Mouse (Mus musculus): ENCODE results near the gene Vps33a. TPM values are rescaled to one million over a fixed set of nuclear protein-coding genes. Genes with fewer than 3 reads are reported as not detected.

Gene Vps33a
- polyA plus RNA-seq, 2 experiments = 10.1 to 15.5 TPM

DNA sequence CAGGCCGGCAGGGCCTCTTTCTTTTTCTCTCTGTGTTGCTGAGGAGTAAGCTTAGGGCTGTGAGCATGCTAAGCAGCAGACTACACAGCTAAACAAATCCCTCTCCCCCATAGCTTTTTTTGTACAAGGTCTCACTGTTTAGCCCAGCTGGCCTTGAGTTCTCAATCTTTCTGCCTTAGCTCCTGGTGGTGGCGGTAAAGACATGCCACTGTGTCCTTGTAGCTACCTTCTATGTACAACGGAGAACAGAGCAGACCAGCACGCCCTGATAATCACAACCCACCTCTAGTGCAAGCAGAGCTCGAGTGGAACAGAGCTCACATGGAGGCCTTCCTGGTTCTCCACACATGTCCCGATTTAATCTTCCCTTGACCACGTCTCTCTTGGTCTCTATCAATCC, 44.2 kb downstream of the Vps33a start:
- Histone ChIP-seq H3K9me3 (ENCODE audit: control insufficient read depth, low read length) (no peaks in the 10 kb centered on the region), H3K4me2 (ENCODE audit: low read depth) (no peak overlapping the region), H3K36me3 (replicated peaks; ENCODE audit: control insufficient read depth, insufficient read depth, low read depth) (peaks cover 17% of the 10 kb centered on the region), H3K4me3 (ENCODE audit: insufficient read depth in 1 of 2, low read depth in 2 of 2, low read length in 2 of 2) (no peak overlapping the region), H3K4me1 (replicated peaks; ENCODE audit: control insufficient read depth in 2 of 2, insufficient read depth in 2 of 2, low read length in 1 of 2) (peaks cover 4 to 5% of the 10 kb centered on the region in 2 experiments; a peak in 3 of 4 replicates), H3K27ac (no peak overlapping the region), H3K9ac (replicated peaks) (no peak overlapping the region), H3K27me3 (ENCODE audit: control insufficient read depth, insufficient read depth, low read length) (no peaks in the 10 kb centered on the region)
- DNase-seq (ENCODE audit: low read depth in 3 of 3, low spot score in 3 of 3) (no peak), ATAC-seq (ENCODE audit: insufficient read depth) (no peak)
- no peak for TF ChIP-seq CTCF (IDR thresholded peaks at IDR 0.05; ENCODE audit: low read depth)
- 68% methylated on average over 7 of the region's 7 CpGs for WGBS (ENCODE audit: insufficient replicate concordance)

GRCm38 (mm10) chr5:123525916-123526495, 46.8 kb downstream of the Vps33a start:
- Histone ChIP-seq H3K27me3 (ENCODE audit: control insufficient read depth, insufficient read depth, low read length) (no peaks in the 10 kb centered on the region), H3K4me1 (replicated peaks; ENCODE audit: control insufficient read depth in 2 of 2, insufficient read depth in 2 of 2, low read length in 1 of 2) (peaks cover 10 to 11% of the 10 kb centered on the region in 2 experiments), H3K9me3 (ENCODE audit: control insufficient read depth, low read length) (no peaks in the 10 kb centered on the region), H3K36me3 (replicated peaks; ENCODE audit: control insufficient read depth, insufficient read depth, low read depth) (peaks cover 4% of the 10 kb centered on the region; the same call in 1 of the 2 replicates), H3K4me3 (ENCODE audit: insufficient read depth in 1 of 2, low read depth in 2 of 2, low read length in 2 of 2) (no peak overlapping the region), H3K4me2 (ENCODE audit: low read depth) (no peak overlapping the region), H3K27ac (no peak overlapping the region), H3K9ac (replicated peaks) (no peak overlapping the region)
- ATAC-seq (ENCODE audit: insufficient read depth) (no peak), DNase-seq (ENCODE audit: low read depth in 3 of 3, low spot score in 3 of 3) (no peak)
- no peak for TF ChIP-seq CTCF (IDR thresholded peaks at IDR 0.05; ENCODE audit: low read depth)
- TF ChIP-seq EP300 (IDR thresholded peaks at IDR 0.05; ENCODE audit: low read depth) = no peak
- 80% methylated on average over 9 of the region's 9 CpGs for WGBS (ENCODE audit: insufficient replicate concordance)

GRCm38 (mm10) chr5:123525281-123525680, 47.6 kb downstream of the Vps33a start, which contains the start of gene Gm49027:
TSS of gene Gm49027 (minus strand) at chr5:123525488.
- peak within 1 kb of the TSS; percentile 71 to 74 for H3K4me3 ChIP-seq (ENCODE audit: insufficient read depth in 1 of 2, low read depth in 2 of 2, low read length in 2 of 2)
- H3K27ac ChIP-seq = no peak within 1 kb of the TSS
- no peaks in the 10 kb centered on the region for H3K9me3 ChIP-seq (ENCODE audit: control insufficient read depth, low read length)
- H3K36me3 ChIP-seq (replicated peaks; ENCODE audit: control insufficient read depth, insufficient read depth, low read depth) = peaks cover 3% of the 10 kb centered on the region; the same call in 1 of the 2 replicates
- peaks cover 10 to 11% of the 10 kb centered on the region in 2 experiments for H3K4me1 ChIP-seq (replicated peaks; ENCODE audit: control insufficient read depth in 2 of 2, insufficient read depth in 2 of 2, low read length in 1 of 2)
- 56% methylated on average over 7 of the region's 7 CpGs for WGBS (ENCODE audit: insufficient replicate concordance)
- no peaks in the 10 kb centered on the region for H3K27me3 ChIP-seq (ENCODE audit: control insufficient read depth, insufficient read depth, low read length)
- no peak for DNase-seq (ENCODE audit: low read depth in 3 of 3, low spot score in 3 of 3)
- no peak for TF ChIP-seq CTCF (IDR thresholded peaks at IDR 0.05; ENCODE audit: low read depth)
- no peak for TF ChIP-seq EP300 (IDR thresholded peaks at IDR 0.05; ENCODE audit: low read depth)
- H3K4me2 ChIP-seq (ENCODE audit: low read depth) = peak within 1 kb of the TSS; percentile 97
- ATAC-seq (ENCODE audit: insufficient read depth) = no peak
- H3K9ac ChIP-seq (replicated peaks) = 0 out of 2 replicates have a peak within 1 kb of the TSS, but pooled peaks have one; percentile 15

- DNase-seq (ENCODE audit: low read depth in 3 of 3, low spot score in 3 of 3) (no peak), ATAC-seq (ENCODE audit: insufficient read depth) (peak; percentile 92)
- Histone ChIP-seq H3K4me1 (replicated peaks; ENCODE audit: control insufficient read depth in 2 of 2, insufficient read depth in 2 of 2, low read length in 1 of 2) (peaks cover 10 to 11% of the 10 kb centered on the region in 2 experiments), H3K27ac (no peak overlapping the region), H3K27me3 (ENCODE audit: control insufficient read depth, insufficient read depth, low read length) (no peaks in the 10 kb centered on the region), H3K4me2 (ENCODE audit: low read depth) (peak overlapping the region; percentile 97), H3K36me3 (replicated peaks; ENCODE audit: control insufficient read depth, insufficient read depth, low read depth) (peaks cover 3% of the 10 kb centered on the region; the same call in 1 of the 2 replicates), H3K4me3 (ENCODE audit: insufficient read depth in 1 of 2, low read depth in 2 of 2, low read length in 2 of 2) (peak overlapping the region; percentile 71 to 74), H3K9ac (replicated peaks) (0 out of 2 replicates have a peak overlapping the region, but pooled peaks have one; percentile 15), H3K9me3 (ENCODE audit: control insufficient read depth, low read length) (no peaks in the 10 kb centered on the region)
- WGBS (ENCODE audit: insufficient replicate concordance) = under 1% methylated on average over 27 of the region's 27 CpGs
- TF ChIP-seq CTCF (IDR thresholded peaks at IDR 0.05; ENCODE audit: low read depth) (peak; percentile 49), EP300 (IDR thresholded peaks at IDR 0.05; ENCODE audit: low read depth) (no peak)
Measured at GRCm38 (mm10) chr5:123524393-123524750, 48.5 kb downstream of the Vps33a start.

GRCm38 (mm10) chr5:123523692-123524392, 49.0 kb downstream of the Vps33a start, which contains the start of gene Diablo:
TSS of gene Diablo (minus strand) at chr5:123524176.
- peaks cover 10 to 11% of the 10 kb centered on the region in 2 experiments for H3K4me1 ChIP-seq (replicated peaks; ENCODE audit: control insufficient read depth in 2 of 2, insufficient read depth in 2 of 2, low read length in 1 of 2)
- H3K27ac ChIP-seq = peak within 1 kb of the TSS; percentile 30; the same call in 1 of the 2 replicates
- under 1% methylated on average over 82 of the region's 82 CpGs for WGBS (ENCODE audit: insufficient replicate concordance)
- H3K4me3 ChIP-seq (ENCODE audit: insufficient read depth in 1 of 2, low read depth in 2 of 2, low read length in 2 of 2) = peak within 1 kb of the TSS; percentile 71 to 77
- peak; percentile 97 to 98 (median 98) for DNase-seq (ENCODE audit: low read depth in 3 of 3, low spot score in 3 of 3)
- ATAC-seq (ENCODE audit: insufficient read depth) = peak; percentile 96
- H3K9me3 ChIP-seq (ENCODE audit: control insufficient read depth, low read length) = no peaks in the 10 kb centered on the region
- 0 out of 2 replicates have a peak, but pooled peaks cover 3% of the 10 kb centered on the region for H3K36me3 ChIP-seq (replicated peaks; ENCODE audit: control insufficient read depth, insufficient read depth, low read depth)
- no peaks in the 10 kb centered on the region for H3K27me3 ChIP-seq (ENCODE audit: control insufficient read depth, insufficient read depth, low read length)
- H3K4me2 ChIP-seq (ENCODE audit: low read depth) = peak within 1 kb of the TSS; percentile 97
- H3K9ac ChIP-seq (replicated peaks) = peak within 1 kb of the TSS; percentile 86
- TF ChIP-seq EP300 (IDR thresholded peaks at IDR 0.05; ENCODE audit: low read depth) (no peak), CTCF (IDR thresholded peaks at IDR 0.05; ENCODE audit: low read depth) (peak; percentile 24; the same call in 1 of the 2 replicates)

All from liver, embryonic 14.5 days (tissue).